Mouse (Mus musculus) cerebellum, postnatal 4 days (tissue): ENCODE data around the gene Ces4a.
A peak's percentile ranks its signal among the peaks of the same experiment; 100 is the strongest.
"Not testable (repeated sequence)": the region's sequence is repeated elsewhere in the genome, so short reads cannot be mapped to it uniquely, and the experiment has no call there.

Experiments used
- DNase-seq, 2 experiments: peaks; one replicate each; pipeline ENCODE4 v3.0.0; 2022; ENCODE audit warnings: low spot score in 2 of 2, mixed read lengths in 1 of 2

The Ces4a gene

DNA sequence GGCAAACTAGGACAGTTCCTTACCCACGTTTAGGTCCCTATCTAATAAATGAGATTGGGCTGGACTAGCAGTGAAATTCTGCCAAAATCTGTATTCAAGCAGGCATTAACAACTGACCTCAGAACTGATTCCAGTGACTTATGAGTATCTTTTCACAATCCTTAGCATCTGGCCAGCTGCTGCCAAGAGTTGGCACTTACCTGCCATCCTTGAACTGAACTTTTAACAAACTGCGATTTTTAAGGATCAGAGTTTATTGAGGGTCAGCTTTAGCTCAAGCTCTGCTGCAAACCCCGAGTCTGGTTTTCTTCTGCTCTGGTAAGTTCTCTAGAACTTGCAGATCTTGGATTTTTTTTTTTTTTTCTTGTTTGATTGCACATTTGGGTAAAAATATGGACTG, 38.0 kb downstream of the Ces4a start:
- DNase-seq: no peak

DNA sequence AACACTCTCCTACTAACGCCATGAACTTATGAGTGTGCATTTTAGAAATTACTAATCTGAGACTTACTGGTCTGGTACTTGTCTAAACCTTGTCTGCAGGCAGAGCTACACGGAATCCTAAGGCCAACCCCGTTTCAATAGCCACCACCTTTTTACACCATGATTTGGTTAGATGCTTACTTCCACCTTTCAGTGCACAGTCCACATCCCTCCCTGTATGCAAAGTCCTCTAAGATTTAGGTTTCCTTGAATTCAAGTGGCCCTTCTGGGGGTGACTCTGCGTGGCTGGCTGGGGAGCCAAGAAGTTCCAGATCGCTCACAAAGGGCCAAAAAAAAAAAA, 38.4 kb downstream of the Ces4a start:
- DNase-seq: no peak

DNA sequence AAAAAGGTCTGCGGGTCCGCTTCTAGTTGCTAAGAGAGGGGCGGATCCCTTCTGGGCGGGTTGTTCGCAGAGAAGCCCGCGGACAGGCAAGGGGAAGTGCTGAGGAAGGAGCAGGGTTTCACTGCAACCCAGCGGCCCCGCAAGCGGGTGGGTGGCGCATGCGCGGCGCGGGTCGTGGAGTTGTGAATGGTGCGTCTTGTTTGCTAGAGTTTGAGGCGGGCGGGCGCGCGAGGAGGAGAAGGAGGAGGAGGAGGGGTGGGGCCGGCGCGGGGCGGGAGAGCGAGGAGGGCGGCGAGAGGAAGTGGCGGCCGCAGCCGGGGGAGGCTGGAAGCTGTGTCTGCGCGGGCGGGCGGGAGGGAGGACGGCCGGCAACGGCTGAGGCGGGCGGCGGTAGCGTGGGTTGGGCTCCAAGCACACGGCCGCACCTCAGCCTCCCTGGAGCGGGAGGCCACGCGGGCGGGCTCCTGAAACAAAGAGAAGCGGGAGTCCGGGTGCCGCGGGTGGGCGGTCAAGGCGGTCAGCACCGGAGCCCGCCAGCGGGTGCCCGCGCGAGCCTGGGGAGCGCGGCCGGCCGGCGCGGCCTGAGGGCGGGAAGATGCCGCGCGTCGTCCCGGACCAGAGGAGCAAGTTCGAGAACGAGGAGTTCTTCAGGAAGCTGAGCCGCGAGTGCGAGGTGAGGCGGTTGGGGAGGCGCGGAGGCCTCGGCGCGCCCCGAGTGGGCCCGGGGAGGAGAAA, 38.9 kb downstream of the Ces4a start, which contains the start of gene Cbfb:
TSS of gene Cbfb (plus strand) at position 294 of the 735 bp plus-strand sequence.
- peak; percentile 89 to 90 for DNase-seq

DNA sequence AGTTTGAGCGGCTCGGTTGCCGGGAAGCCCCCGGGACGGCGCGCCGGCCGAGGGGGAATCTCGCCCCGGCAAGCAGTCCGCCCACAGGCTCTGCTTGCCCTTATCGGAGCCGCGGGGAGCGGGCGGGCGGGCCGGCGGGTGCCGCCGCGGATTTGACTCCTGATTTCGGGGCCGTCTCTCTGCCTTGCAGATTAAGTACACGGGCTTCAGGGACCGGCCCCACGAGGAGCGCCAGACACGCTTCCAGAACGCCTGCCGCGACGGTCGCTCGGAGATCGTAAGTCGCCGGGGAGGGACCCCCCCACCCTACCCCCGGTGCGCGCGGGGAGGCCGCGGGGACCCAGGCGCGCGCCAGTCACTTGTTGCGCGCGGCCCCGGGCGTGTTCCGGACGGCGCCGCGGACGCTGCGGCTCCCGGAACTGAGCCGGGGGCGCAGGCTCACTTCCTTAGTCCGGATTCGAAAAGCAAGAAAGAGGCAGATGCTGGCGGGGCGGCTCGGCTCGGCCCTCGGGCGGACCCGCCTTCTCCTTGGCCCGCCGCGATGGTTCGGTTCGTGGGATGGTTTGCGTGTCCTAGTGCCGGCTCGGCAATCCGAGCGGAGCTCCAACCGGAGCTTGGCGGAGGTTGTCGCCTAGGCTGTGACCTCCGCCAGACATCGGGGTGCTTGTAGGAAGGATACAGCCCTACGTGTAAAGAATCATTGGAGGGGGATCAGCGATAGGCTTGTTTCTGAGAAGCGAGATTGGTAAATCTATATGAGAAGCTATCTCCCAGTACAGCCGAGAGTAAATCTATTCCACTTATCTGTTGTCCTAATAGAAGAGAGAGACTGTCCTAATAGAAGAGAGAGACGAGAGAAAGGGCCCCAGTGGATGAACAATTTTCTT, 39.8 kb downstream of the Ces4a start:
- peak in 1 of 2 experiments; percentile 51 for DNase-seq

DNA sequence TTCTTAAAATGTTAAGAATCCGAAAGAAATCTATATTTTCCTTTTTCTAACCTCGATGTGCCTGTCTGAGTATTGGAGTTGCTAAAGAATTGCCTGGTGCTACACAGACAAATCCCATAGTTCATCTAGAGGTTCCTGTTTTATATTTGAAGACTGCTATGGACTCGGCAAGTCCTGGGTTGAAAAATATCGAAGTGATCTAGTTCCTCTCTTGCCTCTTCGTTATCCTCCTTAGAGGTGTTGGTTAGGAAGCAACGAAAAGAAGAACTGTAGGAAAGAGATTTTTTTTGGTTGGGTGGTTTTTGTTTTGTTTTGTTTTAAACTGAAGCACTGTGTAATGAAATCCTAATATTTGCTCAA, 40.4 kb downstream of the Ces4a start:
- DNase-seq: no peak

DNA sequence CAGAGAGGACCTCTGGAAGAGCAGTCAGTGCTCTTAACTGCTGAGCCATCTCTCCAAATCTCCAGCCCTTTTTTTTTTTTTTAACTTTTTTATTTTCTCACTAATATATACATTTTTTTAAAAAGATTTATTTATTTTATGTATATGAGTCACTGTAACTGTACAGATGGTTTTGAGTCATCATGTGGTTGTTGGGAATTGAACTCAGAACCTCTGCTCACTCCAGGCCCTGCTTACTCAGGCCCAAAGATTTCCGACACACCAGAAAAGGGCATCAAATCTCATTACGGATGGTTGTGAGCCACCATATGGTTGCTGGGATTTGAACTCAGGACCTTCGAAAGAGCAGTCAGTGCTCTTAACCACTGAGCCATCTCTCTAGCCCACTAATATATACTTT, 43.7 kb downstream of the Ces4a start:
- not testable (repeated sequence) for DNase-seq

DNA sequence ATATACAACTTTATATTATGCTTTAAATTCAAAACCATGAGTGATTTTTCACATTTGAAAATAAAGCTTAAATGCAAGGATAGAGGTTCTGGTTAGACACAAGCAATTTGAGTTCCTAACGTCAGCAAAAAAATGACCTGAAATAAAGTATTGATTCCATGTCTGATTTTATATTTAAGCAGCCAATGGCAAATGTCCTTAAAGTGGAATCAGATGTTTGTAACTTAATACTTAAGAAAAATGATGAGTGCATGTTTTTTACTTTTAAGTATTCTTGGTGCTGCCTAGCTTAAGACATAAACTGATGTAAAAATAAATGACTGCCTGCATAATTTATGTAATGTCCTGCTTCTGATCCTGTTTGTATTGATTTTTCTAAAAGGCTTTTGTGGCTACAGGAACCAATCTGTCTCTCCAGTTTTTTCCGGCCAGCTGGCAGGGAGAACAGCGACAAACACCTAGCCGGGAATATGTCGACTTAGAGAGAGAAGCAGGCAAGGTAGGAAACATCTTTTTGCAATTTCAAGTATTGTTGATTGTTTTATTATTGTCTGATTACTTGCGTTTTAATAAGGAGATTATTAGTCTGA, 46.7 kb downstream of the Ces4a start:
- no peak for DNase-seq

DNA sequence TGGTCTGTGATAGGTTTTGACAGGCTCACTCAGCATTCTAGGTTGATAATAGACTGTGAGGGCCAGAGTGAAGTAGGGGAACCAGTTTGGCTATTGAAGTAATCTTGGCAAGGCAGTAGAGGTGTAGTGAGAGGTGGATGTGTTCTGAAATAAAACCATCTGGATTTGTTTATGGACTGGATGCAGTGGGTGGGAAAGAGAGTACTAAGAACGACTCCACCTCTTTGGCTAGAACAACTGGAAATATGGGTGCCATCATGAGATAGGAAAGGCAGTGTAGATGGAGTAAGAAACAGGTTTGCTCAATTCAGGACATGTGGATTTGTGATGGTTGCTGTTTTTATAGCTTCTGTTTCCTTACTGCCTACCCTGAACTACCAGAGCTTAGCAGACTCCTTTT, 50.6 kb downstream of the Ces4a start:
- no peak for DNase-seq

DNA sequence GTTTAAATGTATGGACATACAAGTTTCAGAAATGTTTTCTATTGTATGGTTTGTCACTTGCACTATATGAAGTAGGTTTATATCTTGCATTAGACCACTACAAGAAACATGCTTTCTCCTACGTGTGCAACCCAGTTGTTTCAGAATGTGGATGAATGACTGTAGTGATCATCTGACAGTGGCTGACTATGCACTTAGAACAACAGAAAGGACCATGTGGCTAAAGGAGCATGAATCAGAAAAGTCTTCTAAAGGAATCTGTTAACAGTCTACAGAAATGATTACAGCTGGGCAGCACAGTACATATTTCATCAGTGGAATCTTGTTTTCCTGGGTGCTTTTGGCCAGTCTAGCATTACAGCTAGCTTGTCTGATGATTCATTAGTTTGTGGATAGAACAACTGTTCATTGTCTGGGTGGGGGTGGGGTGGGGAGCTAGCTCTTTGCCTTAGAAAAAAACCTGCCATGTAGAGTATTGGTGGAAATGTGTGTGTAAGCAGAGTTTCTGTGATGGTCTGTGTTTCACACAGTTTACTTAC, 54.9 kb downstream of the Ces4a start:
- DNase-seq: no peak

DNA sequence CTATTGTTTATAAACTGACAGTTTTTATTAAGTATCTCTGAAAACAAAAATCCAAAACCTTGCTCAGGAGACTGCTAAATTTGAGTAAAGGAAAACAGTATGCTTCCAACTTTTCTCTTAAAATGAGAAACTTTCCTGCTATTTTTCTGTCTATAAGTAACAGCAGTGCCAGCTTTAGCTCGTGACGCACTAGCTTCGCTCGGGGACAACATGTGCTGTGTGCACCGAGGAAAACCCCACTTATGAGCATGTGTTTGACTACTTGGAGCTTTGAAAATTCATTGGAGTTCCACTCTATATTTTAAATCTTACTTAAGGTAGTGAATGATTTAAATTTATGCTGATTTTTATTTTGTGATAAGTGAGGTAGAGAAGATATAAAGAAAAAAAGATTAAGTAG, 60.6 kb downstream of the Ces4a start:
- DNase-seq: no peak
